Mouse (Mus musculus): ENCODE results near the gene Pinlyp. TPM values are rescaled to one million over a fixed set of nuclear protein-coding genes. Genes with fewer than 3 reads are reported as not detected.

Gene Pinlyp
- total and polyA plus RNA-seq, 3 experiments = 6.1 to 17.3 (median 6.6) TPM

DNA sequence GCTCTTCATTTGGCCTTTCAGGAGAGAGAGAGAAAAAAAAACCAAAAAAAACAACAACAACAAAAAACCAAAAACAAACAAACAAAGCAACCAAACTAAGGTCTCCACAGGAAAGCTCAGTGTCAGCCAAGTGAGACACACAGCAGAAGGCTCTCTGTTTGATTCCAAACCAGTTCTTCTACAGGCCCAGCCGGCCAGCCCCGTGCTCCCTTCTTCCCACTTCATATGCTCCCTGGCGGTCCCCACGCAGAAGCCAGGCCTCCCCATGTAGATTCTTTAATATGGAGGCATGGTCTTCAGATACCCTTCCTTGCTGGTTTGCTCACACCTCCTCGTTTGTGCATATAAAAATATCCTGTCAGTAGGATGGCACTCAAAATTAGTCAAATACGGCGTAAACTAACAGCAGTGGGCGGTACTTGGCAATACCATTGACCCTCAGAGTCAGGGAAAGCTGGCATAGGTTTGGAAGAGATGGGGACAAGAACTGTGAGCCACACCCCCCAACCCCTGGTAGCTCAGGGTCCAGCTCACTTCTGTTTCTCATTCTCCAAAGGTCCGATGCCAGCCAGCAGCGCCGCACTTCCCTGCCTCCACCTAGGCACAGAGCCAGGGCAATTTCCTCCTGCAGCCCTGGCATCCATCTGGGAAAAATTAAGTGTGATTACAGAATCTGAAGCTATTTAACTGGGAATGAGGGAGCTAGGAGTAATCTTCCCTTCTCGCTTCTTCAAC, 20.1 kb downstream of the Pinlyp start:
- no peak for DNase-seq (ENCODE audit: extremely low read depth)
- Histone ChIP-seq H3K79me2 (replicated peaks; ENCODE audit: control insufficient read depth, extremely low read depth, insufficient read depth, poor library complexity, severe bottlenecking) (no peaks in the 10 kb centered on the region; the same call in 1 of the 2 replicates), H3K27ac (ENCODE audit: insufficient read depth, low read depth) (no peak overlapping the region), H3K36me3 (replicated peaks in 1 of 2; ENCODE audit: control insufficient read depth in 1 of 2, insufficient read depth in 1 of 2, low read length in 1 of 2) (no peaks in the 10 kb centered on the region), H3K4me2 (ENCODE audit: insufficient read depth, low read depth, poor library complexity, severe bottlenecking) (no peak overlapping the region), H3K4me1 (ENCODE audit: control insufficient read depth in 1 of 2, insufficient read depth in 2 of 2) (peaks cover 8 to 42% of the 10 kb centered on the region in 2 experiments), H3K9me3 (replicated peaks; ENCODE audit: low read length) (peaks cover 3% of the 10 kb centered on the region), H3K4me3 (replicated peaks in 1 of 3; ENCODE audit: low read depth in 2 of 3, low read length in 2 of 3, poor library complexity in 1 of 3) (no peak overlapping the region), H3K27me3 (replicated peaks) (no peaks in the 10 kb centered on the region), H3K9ac (ENCODE audit: insufficient read depth, low read depth) (no peak overlapping the region)
- in situ Hi-C loops (cut with MboI; ENCODE audit: low pct_ligation_motif_present, low pct_unique_long_range_greater_than_20kb, low sequenced_read_pairs) = no loop called here
- dilution Hi-C loops (cut with MboI; ENCODE audit: extremely low pct_ligation_motif_present, extremely low pct_unique_long_range_greater_than_20kb, low sequenced_read_pairs) = no loop called here
- TF ChIP-seq UBTF (IDR thresholded peaks at IDR 0.05; ENCODE audit: low read depth, low read length) (no peak), PAX5 (IDR thresholded peaks at IDR 0.05; ENCODE audit: low read length) (no peak), RCOR1 (conservative IDR thresholded peaks at IDR 0.05; ENCODE audit: low read depth, low read length) (no peak), TBP (conservative IDR thresholded peaks at IDR 0.05; ENCODE audit: low read depth, low read length) (no peak), MXI1 (IDR thresholded peaks at IDR 0.05; ENCODE audit: low read depth, low read length) (no peak), ZC3H11A (IDR thresholded peaks at IDR 0.05; ENCODE audit: low read depth, low read length) (no peak), BHLHE40 (IDR thresholded peaks at IDR 0.05; ENCODE audit: low read depth, low read length) (no peak), MEF2A (IDR thresholded peaks at IDR 0.05; ENCODE audit: borderline replicate concordance, low read depth, low read length) (no peak), ELF1 (IDR thresholded peaks at IDR 0.05; ENCODE audit: low read depth, low read length) (no peak), MYC (IDR thresholded peaks at IDR 0.05; ENCODE audit: low read depth, low read length) (no peak), CHD2 (IDR thresholded peaks at IDR 0.05; ENCODE audit: low read length) (no peak), SMC3 (IDR thresholded peaks at IDR 0.05; ENCODE audit: low read depth, low read length) (no peak), MAFK (IDR thresholded peaks at IDR 0.05; ENCODE audit: insufficient replicate concordance, low read length) (no peak), JUN (IDR thresholded peaks at IDR 0.05; ENCODE audit: insufficient read depth, low read depth, low read length) (no peak), SIN3A (IDR thresholded peaks at IDR 0.05; ENCODE audit: low read length) (no peak), RAD21 (IDR thresholded peaks at IDR 0.05; ENCODE audit: low read depth, low read length) (no peak), ZMIZ1 (IDR thresholded peaks at IDR 0.05; ENCODE audit: low read depth, low read length) (no peak), NRF1 (IDR thresholded peaks at IDR 0.05; ENCODE audit: low read depth, low read length) (no peak), CTCF (conservative IDR thresholded peaks at IDR 0.05 in 1 of 2, IDR thresholded peaks at IDR 0.05 in 1 of 2; ENCODE audit: low read depth in 2 of 2, low read length in 2 of 2) (no peak)

- in situ Hi-C loops (cut with MboI; ENCODE audit: low pct_ligation_motif_present, low pct_unique_long_range_greater_than_20kb, low sequenced_read_pairs) (no loop called here), dilution Hi-C loops (cut with MboI; ENCODE audit: extremely low pct_ligation_motif_present, extremely low pct_unique_long_range_greater_than_20kb, low sequenced_read_pairs) (no loop called here)
- Histone ChIP-seq H3K4me3 (replicated peaks in 1 of 3; ENCODE audit: low read depth in 2 of 3, low read length in 2 of 3, poor library complexity in 1 of 3) (no peak overlapping the region), H3K27ac (ENCODE audit: insufficient read depth, low read depth) (no peak overlapping the region), H3K4me1 (ENCODE audit: control insufficient read depth in 1 of 2, insufficient read depth in 2 of 2) (peaks cover 8 to 42% of the 10 kb centered on the region in 2 experiments), H3K9me3 (replicated peaks; ENCODE audit: low read length) (peaks cover 3% of the 10 kb centered on the region), H3K79me2 (replicated peaks; ENCODE audit: control insufficient read depth, extremely low read depth, insufficient read depth, poor library complexity, severe bottlenecking) (no peaks in the 10 kb centered on the region), H3K9ac (ENCODE audit: insufficient read depth, low read depth) (no peak overlapping the region), H3K27me3 (replicated peaks) (no peaks in the 10 kb centered on the region), H3K4me2 (ENCODE audit: insufficient read depth, low read depth, poor library complexity, severe bottlenecking) (no peak overlapping the region), H3K36me3 (replicated peaks in 1 of 2; ENCODE audit: control insufficient read depth in 1 of 2, insufficient read depth in 1 of 2, low read length in 1 of 2) (no peaks in the 10 kb centered on the region)
- no peak for DNase-seq (ENCODE audit: extremely low read depth)
- no peak for TF ChIP-seq SIN3A (IDR thresholded peaks at IDR 0.05; ENCODE audit: low read length)
- no peak for TF ChIP-seq USF1 (IDR thresholded peaks at IDR 0.05; ENCODE audit: low read depth, low read length)
- peak; percentile 9; the same call in 1 of the 2 replicates for TF ChIP-seq SMC3 (IDR thresholded peaks at IDR 0.05; ENCODE audit: low read depth, low read length)
- peak in 1 of 2 experiments; percentile 51; a peak in 2 of 4 replicates for TF ChIP-seq CTCF (conservative IDR thresholded peaks at IDR 0.05 in 1 of 2, IDR thresholded peaks at IDR 0.05 in 1 of 2; ENCODE audit: low read depth in 2 of 2, low read length in 2 of 2)
Measured at GRCm38 (mm10) chr7:24524978-24525377, 20.9 kb downstream of the Pinlyp start.

All from CH12.LX (cell line).